Mouse (Mus musculus): Measurements from ENCODE around the gene Chd6. TPM values are rescaled to one million over a fixed set of nuclear protein-coding genes. Genes with fewer than 3 reads are reported as not detected.
"Not testable (repeated sequence)": the region's sequence is repeated elsewhere in the genome, so short reads cannot be mapped to it uniquely, and the experiment has no call there.

The Chd6 gene
- polyA plus RNA-seq, 1 experiment from 2014 or later, result 33.3 TPM

DNA sequence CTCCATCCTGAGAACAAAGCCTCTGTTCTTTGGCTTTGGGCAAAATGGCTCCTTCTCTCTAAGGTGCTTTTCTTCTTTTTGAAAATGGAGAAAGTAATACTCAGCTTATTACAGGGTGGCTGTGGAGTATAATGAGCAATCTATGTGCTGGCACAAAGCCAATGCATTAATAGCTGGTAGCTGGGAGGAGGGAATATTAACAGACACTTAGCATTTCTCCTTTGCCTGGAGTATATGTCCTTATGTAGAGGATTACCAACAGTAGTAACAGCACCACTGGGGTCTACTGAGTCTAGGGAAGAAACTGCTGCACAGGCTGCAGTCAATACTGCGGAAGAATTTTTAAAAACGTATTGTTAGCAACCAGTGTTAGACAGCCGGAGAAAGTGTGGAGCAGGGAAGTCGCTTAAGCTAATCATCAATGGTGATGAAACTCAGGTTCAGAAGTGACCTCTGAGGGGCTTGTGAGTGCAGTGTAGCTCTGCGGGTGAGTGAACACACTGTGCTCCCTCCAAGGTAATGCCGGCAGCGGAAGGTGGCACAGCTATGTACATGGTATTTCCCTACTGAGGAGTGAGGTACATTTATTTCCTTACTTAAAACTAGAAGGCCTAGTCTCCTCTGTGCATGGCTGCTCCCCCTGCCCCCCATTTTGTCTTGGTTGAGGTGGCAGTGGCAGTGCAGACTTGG, 136.6 kb downstream of the Chd6 start:
- Histone ChIP-seq H3K27ac (replicated peaks; ENCODE audit: low read depth, low read length) (no peak overlapping the region), H3K36me3 (replicated peaks; ENCODE audit: control insufficient read depth, insufficient read depth, low read depth, low read length) (no peaks in the 10 kb centered on the region; the same call in none of the 2 replicates), H3K9ac (replicated peaks; ENCODE audit: low read length) (no peak overlapping the region), H3K27me3 (ENCODE audit: control insufficient read depth, insufficient read depth, low read length) (no peaks in the 10 kb centered on the region), H3K4me2 (ENCODE audit: low read depth, low read length) (no peak overlapping the region), H3K9me3 (replicated peaks; ENCODE audit: control insufficient read depth, low read length) (no peaks in the 10 kb centered on the region), H3K4me1 (ENCODE audit: control insufficient read depth, insufficient read depth, low read length) (no peaks in the 10 kb centered on the region), H3K4me3 (ENCODE audit: low read depth, low read length) (no peak overlapping the region)
- ATAC-seq (replicated peaks; ENCODE audit: insufficient number of reproducible peaks, low FRiP score, low TSS enrichment, low read depth) (no peak), DNase-seq (ENCODE audit: low spot score) (no peak)
- 96% methylated on average over 7 of the region's 7 CpGs for WGBS

DNA sequence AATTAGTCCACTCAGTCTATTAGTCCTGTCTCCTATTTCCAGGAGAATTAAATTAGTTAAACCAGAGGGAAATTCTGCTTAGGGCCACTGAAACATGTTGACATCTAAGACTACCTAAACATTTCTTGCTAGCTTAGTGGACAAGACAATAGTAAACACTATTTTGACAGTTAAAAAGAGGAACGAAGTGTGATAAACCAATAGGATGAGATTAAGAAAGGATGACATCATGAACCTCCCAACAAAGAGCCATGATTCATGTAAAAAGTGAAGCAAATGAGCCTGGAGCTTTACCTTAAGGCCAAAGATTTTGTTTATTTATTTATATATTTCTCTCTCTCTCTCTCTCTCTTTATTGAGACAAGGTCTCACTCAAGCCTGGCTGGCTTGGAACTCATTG, 146.7 kb downstream of the Chd6 start:
- no peaks in the 10 kb centered on the region for H3K9me3 ChIP-seq (replicated peaks; ENCODE audit: control insufficient read depth, low read length)
- WGBS, result 90% methylated on average over 1 of the region's 1 CpGs

DNA sequence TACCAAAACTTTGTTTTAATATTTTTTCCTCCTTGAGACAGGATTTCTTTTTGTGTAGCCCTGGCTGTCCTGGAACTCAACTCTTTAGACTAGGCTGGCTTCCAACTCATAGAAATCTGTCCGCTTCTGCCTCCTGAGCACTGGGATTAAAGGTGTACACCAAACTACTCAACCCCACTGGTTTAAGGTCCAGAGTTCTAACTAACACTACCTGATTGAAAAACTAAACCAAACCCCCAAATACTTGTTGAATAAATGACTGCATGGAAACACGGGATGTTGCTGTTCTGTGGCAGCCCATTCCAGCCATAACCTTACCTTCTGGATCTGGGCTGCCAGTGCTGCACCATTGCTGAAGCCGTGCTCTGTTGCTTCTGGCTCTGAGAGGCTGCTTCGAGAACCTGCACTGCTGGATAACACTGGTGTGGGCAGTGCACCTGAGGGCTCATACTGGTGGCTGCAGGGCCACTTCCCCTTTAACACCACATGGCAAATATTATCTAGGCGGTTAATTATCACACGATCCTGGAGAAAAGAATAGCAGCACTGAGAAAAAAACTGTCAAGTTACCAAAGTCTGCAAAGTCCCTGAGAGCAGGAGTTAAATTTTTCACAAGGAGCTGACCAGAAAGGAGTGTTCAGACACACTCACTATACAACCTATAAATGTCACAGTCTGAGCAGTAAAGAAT, 147.8 kb downstream of the Chd6 start:
- ATAC-seq (replicated peaks; ENCODE audit: insufficient number of reproducible peaks, low FRiP score, low TSS enrichment, low read depth), result no peak
- H3K4me3 ChIP-seq (ENCODE audit: low read depth, low read length), result no peak overlapping the region
- H3K4me1 ChIP-seq (ENCODE audit: control insufficient read depth, insufficient read depth, low read length), result no peaks in the 10 kb centered on the region
- no peak for DNase-seq (ENCODE audit: low spot score)
- H3K9ac ChIP-seq (replicated peaks; ENCODE audit: low read length), result no peak overlapping the region
- H3K4me2 ChIP-seq (ENCODE audit: low read depth, low read length), result no peak overlapping the region
- peaks cover 8% of the 10 kb centered on the region for H3K36me3 ChIP-seq (replicated peaks; ENCODE audit: control insufficient read depth, insufficient read depth, low read depth, low read length)
- 84% methylated on average over 6 of the region's 6 CpGs for WGBS
- no peak overlapping the region for H3K27ac ChIP-seq (replicated peaks; ENCODE audit: low read depth, low read length)
- H3K9me3 ChIP-seq (replicated peaks; ENCODE audit: control insufficient read depth, low read length), result no peaks in the 10 kb centered on the region
- H3K27me3 ChIP-seq (ENCODE audit: control insufficient read depth, insufficient read depth, low read length), result no peaks in the 10 kb centered on the region

More for the DNA sequence above, 146.7 kb downstream of the Chd6 start:
- Histone ChIP-seq H3K27ac (replicated peaks; ENCODE audit: low read depth, low read length) (no peak overlapping the region), H3K9ac (replicated peaks; ENCODE audit: low read length) (no peak overlapping the region), H3K27me3 (ENCODE audit: control insufficient read depth, insufficient read depth, low read length) (no peaks in the 10 kb centered on the region), H3K4me2 (ENCODE audit: low read depth, low read length) (no peak overlapping the region), H3K4me3 (ENCODE audit: low read depth, low read length) (no peak overlapping the region), H3K4me1 (ENCODE audit: control insufficient read depth, insufficient read depth, low read length) (no peaks in the 10 kb centered on the region), H3K36me3 (replicated peaks; ENCODE audit: control insufficient read depth, insufficient read depth, low read depth, low read length) (peaks cover 12% of the 10 kb centered on the region)
- ATAC-seq (replicated peaks; ENCODE audit: insufficient number of reproducible peaks, low FRiP score, low TSS enrichment, low read depth) (no peak), DNase-seq (ENCODE audit: low spot score) (no peak)

DNA sequence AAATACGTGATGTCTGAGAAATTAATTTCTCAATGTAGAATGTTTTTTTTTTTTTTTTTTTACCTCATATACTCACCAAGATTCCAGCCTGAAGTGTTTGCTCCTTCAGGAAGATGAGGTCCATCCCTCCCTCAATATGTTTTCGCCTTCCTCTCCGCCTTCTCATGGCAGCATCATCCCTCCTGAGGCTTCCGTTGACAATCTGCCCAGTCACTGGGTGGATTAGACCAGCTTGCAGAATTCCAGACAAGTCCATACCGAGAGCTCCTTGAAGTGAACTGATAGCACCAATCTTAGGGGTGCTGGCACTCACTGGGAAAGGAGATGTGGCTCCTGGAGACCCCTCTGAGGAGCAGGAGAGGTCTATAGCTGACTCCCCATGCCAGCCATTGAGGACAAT, 149.0 kb downstream of the Chd6 start:
- Histone ChIP-seq H3K4me2 (ENCODE audit: low read depth, low read length) (no peak overlapping the region), H3K9me3 (replicated peaks; ENCODE audit: control insufficient read depth, low read length) (no peaks in the 10 kb centered on the region), H3K27me3 (ENCODE audit: control insufficient read depth, insufficient read depth, low read length) (no peaks in the 10 kb centered on the region), H3K27ac (replicated peaks; ENCODE audit: low read depth, low read length) (no peak overlapping the region), H3K9ac (replicated peaks; ENCODE audit: low read length) (no peak overlapping the region), H3K36me3 (replicated peaks; ENCODE audit: control insufficient read depth, insufficient read depth, low read depth, low read length) (peaks cover 5% of the 10 kb centered on the region), H3K4me3 (ENCODE audit: low read depth, low read length) (no peak overlapping the region), H3K4me1 (ENCODE audit: control insufficient read depth, insufficient read depth, low read length) (no peaks in the 10 kb centered on the region)
- DNase-seq (ENCODE audit: low spot score) (no peak), ATAC-seq (replicated peaks; ENCODE audit: insufficient number of reproducible peaks, low FRiP score, low TSS enrichment, low read depth) (no peak)
- 95% methylated on average over 5 of the region's 5 CpGs for WGBS

DNA sequence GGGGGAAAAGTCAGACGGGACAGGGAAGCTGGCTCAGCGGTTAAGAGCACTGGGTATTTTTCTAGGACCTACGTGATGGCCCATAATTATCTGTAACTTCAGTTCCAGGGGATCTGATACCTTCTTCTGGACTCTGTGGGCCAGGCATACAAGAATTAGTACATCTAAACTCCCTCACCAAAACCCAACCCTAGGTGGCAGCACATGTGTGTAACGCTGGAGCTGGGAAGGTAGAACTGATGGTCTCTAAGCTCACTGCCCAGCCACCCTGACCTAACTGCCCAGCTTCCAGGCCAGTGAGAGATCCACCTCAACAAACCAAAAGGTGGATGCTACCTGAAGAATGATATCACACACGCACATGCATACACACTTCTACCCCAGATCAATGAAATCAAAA, 150.1 kb downstream of the Chd6 start:
- Histone ChIP-seq H3K27me3 (ENCODE audit: control insufficient read depth, insufficient read depth, low read length) (no peaks in the 10 kb centered on the region), H3K4me3 (ENCODE audit: low read depth, low read length) (no peak overlapping the region), H3K36me3 (replicated peaks; ENCODE audit: control insufficient read depth, insufficient read depth, low read depth, low read length) (peaks cover 4% of the 10 kb centered on the region; the same call in 1 of the 2 replicates), H3K4me1 (ENCODE audit: control insufficient read depth, insufficient read depth, low read length) (no peaks in the 10 kb centered on the region), H3K9me3 (replicated peaks; ENCODE audit: control insufficient read depth, low read length) (no peaks in the 10 kb centered on the region), H3K4me2 (ENCODE audit: low read depth, low read length) (no peak overlapping the region), H3K9ac (replicated peaks; ENCODE audit: low read length) (no peak overlapping the region), H3K27ac (replicated peaks; ENCODE audit: low read depth, low read length) (no peak overlapping the region)
- 88% methylated on average over 5 of the region's 5 CpGs for WGBS
- no peak for ATAC-seq (replicated peaks; ENCODE audit: insufficient number of reproducible peaks, low FRiP score, low TSS enrichment, low read depth)
- no peak for DNase-seq (ENCODE audit: low spot score)

DNA sequence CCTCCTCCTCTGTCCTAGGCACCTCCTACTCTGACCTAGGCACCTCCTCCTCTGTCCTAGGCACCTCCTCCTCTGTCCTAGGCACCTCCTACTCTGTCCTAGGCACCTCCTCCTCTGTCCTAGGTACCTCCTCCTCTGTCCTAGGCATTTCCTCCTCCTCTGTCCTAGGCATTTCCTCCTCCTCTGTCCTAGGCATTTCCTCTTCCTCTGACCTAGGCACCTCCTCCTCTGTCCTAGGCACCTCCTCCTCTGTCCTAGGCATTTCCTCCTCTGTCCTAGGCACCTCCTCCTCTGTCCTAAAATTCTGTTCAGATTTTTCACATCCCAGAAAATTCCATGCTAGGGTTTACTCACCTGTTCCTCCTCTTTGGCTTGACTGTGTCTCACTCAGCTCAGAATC, 151.1 kb downstream of the Chd6 start:
- not testable (repeated sequence) for H3K4me2 ChIP-seq (ENCODE audit: low read depth, low read length); H3K4me1 ChIP-seq (ENCODE audit: control insufficient read depth, insufficient read depth, low read length); H3K9me3 ChIP-seq (replicated peaks; ENCODE audit: control insufficient read depth, low read length); ATAC-seq (replicated peaks; ENCODE audit: insufficient number of reproducible peaks, low FRiP score, low TSS enrichment, low read depth); H3K9ac ChIP-seq (replicated peaks; ENCODE audit: low read length); H3K27me3 ChIP-seq (ENCODE audit: control insufficient read depth, insufficient read depth, low read length); H3K36me3 ChIP-seq (replicated peaks; ENCODE audit: control insufficient read depth, insufficient read depth, low read depth, low read length); H3K4me3 ChIP-seq (ENCODE audit: low read depth, low read length); DNase-seq (ENCODE audit: low spot score); H3K27ac ChIP-seq (replicated peaks; ENCODE audit: low read depth, low read length)

DNA sequence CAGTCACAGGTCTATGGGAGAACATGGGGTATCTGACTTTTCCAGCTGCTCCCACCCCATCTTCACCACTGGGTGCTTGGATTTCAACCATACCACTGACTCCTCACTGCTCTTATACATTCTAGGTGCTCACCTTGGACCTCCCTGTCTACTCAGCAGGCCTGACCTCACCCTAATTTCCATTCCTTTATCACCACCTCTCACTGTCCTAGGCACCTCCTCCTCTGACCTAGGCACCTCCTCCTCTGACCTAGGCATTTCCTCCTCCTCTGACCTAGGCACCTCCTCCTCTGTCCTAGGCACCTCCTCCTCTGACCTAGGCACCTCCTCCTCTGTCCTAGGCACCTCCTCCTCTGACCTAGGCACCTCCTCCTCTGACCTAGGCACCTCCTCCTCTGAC, 151.6 kb downstream of the Chd6 start:
- H3K4me1 ChIP-seq (ENCODE audit: control insufficient read depth, insufficient read depth, low read length); H3K4me3 ChIP-seq (ENCODE audit: low read depth, low read length); DNase-seq (ENCODE audit: low spot score); H3K36me3 ChIP-seq (replicated peaks; ENCODE audit: control insufficient read depth, insufficient read depth, low read depth, low read length); H3K27me3 ChIP-seq (ENCODE audit: control insufficient read depth, insufficient read depth, low read length); H3K4me2 ChIP-seq (ENCODE audit: low read depth, low read length); H3K9me3 ChIP-seq (replicated peaks; ENCODE audit: control insufficient read depth, low read length); ATAC-seq (replicated peaks; ENCODE audit: insufficient number of reproducible peaks, low FRiP score, low TSS enrichment, low read depth); H3K27ac ChIP-seq (replicated peaks; ENCODE audit: low read depth, low read length); H3K9ac ChIP-seq (replicated peaks; ENCODE audit: low read length): not testable (repeated sequence)

DNA sequence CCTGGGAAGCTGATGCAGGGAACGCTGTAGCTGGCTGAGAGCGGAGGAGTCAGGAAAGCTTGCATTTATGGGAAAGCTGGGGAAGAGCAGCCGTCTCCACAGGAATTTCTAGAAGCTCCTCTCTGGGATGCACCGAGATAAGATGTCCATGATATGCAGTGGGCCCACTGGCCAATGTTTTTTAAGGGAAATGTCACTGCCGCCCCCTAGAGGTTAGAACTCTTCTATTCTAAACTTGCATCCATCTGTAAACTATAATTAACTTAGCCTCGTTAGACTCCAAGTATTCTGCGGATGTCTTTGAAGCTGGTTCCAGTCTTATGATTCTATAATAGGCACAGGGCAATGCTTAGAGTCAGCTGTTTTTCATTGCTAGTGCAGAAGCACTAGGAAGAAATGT, 153.5 kb downstream of the Chd6 start:
- H3K27ac ChIP-seq (replicated peaks; ENCODE audit: low read depth, low read length), result no peak overlapping the region
- no peak overlapping the region for H3K4me3 ChIP-seq (ENCODE audit: low read depth, low read length)
- H3K27me3 ChIP-seq (ENCODE audit: control insufficient read depth, insufficient read depth, low read length), result no peaks in the 10 kb centered on the region
- H3K9ac ChIP-seq (replicated peaks; ENCODE audit: low read length), result no peak overlapping the region
- H3K36me3 ChIP-seq (replicated peaks; ENCODE audit: control insufficient read depth, insufficient read depth, low read depth, low read length), result peaks cover 9% of the 10 kb centered on the region; the same call in 1 of the 2 replicates
- 76% methylated on average over 7 of the region's 7 CpGs for WGBS
- H3K4me2 ChIP-seq (ENCODE audit: low read depth, low read length), result no peak overlapping the region
- no peaks in the 10 kb centered on the region for H3K4me1 ChIP-seq (ENCODE audit: control insufficient read depth, insufficient read depth, low read length)
- ATAC-seq (replicated peaks; ENCODE audit: insufficient number of reproducible peaks, low FRiP score, low TSS enrichment, low read depth), result no peak
- peak; percentile 61 for DNase-seq (ENCODE audit: low spot score)
- no peaks in the 10 kb centered on the region for H3K9me3 ChIP-seq (replicated peaks; ENCODE audit: control insufficient read depth, low read length)

All from embryonic facial prominence, embryonic 11.5 days (tissue).